Mouse (Mus musculus) lung, postnatal 0 days (tissue): Measurements from ENCODE around the gene Wscd2.

ENCODE experiments used
- CTCF ChIP-seq: IDR thresholded peaks from 2 replicates; pipeline ENCODE4 v1.5.1; 2016; ENCODE audit warnings: antibody characterized with exemption, mild to moderate bottlenecking
- EP300 ChIP-seq: IDR thresholded peaks from 2 replicates; pipeline ENCODE4 v1.6.1; 2016; ENCODE audit warnings: antibody characterized with exemption, mild to moderate bottlenecking, control low read depth

- TF ChIP-seq CTCF = no peak
- TF ChIP-seq EP300 = no peak
Observed at GRCm38 (mm10) chr5:113570056-113570717, 80.1 kb downstream of the Wscd2 start.
